Mouse (Mus musculus): ENCODE measurements at regions not wholly inside any gene's neighbourhood (a gene's known extent, or its start where the extent isn't known, plus 50 kb on each side); places are given as distances from the start of the nearest gene placed in this dataset.

DNA sequence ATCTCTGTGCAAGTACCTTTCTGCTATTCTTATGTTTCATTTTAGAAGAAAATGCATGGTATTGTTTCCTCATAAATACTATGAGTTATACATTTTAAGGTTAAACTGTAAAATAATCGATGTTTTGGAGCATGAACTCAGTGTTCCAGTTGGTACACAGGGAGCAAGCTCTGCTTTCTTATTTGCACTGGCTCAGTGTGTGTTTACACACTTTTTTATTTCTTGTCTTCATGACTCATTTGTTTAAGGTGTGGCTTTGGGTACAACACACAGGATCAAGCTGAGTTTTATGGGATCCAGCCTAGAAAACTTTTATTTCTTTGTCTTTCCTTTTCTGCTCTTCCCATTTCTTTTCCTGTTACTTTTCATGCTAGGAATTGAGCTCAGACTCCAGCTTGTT is 2704.7 kb downstream of the 9330182O14Rik start:
- Histone ChIP-seq H3K9ac (replicated peaks) (no peak overlapping the region), H3K36me3 (replicated peaks; ENCODE audit: control insufficient read depth, insufficient read depth, low read depth) (no peaks in the 10 kb centered on the region), H3K9me3 (ENCODE audit: control insufficient read depth, low read length) (no peaks in the 10 kb centered on the region), H3K27ac (no peak overlapping the region), H3K27me3 (ENCODE audit: control insufficient read depth, insufficient read depth, low read length) (no peaks in the 10 kb centered on the region), H3K4me3 (ENCODE audit: insufficient read depth in 1 of 2, low read depth in 2 of 2, low read length in 2 of 2) (no peak overlapping the region), H3K4me1 (replicated peaks; ENCODE audit: control insufficient read depth in 2 of 2, insufficient read depth in 2 of 2, low read length in 1 of 2) (no peaks in the 10 kb centered on the region), H3K4me2 (ENCODE audit: low read depth) (no peak overlapping the region)
- TF ChIP-seq CTCF (IDR thresholded peaks at IDR 0.05; ENCODE audit: low read depth) (no peak), EP300 (IDR thresholded peaks at IDR 0.05; ENCODE audit: low read depth) (no peak)
- DNase-seq (ENCODE audit: low read depth in 3 of 3, low spot score in 3 of 3) (no peak), ATAC-seq (ENCODE audit: insufficient read depth) (no peak)
- 49% methylated on average over 1 of the region's 1 CpGs for WGBS (ENCODE audit: insufficient replicate concordance)

DNA sequence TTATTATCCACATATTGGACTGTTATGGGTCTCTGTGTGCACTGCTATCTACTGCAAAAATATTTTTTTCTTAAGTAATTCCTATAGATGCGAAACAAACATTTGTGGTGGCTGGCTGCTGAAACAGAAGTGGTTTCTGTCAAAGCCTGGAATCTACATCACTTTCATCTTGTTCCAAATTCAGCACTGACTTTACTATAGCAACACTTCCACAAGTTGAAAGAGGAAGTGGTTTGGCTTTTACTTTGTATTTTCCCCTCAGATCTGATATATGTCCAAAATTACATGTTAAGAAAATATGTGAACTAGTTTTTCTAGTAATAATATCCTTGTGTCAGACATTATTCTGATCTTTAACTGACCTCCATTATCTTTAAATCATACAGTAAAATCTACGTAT is 2715.8 kb downstream of the 9330182O14Rik start:
- no peak overlapping the region for H3K4me3 ChIP-seq (ENCODE audit: insufficient read depth in 1 of 2, low read depth in 2 of 2, low read length in 2 of 2)
- no peaks in the 10 kb centered on the region for H3K36me3 ChIP-seq (replicated peaks; ENCODE audit: control insufficient read depth, insufficient read depth, low read depth)
- no peaks in the 10 kb centered on the region for H3K9me3 ChIP-seq (ENCODE audit: control insufficient read depth, low read length)
- WGBS (ENCODE audit: insufficient replicate concordance), result 45% methylated on average over 2 of the region's 2 CpGs
- DNase-seq (ENCODE audit: low read depth in 3 of 3, low spot score in 3 of 3), result no peak
- H3K4me1 ChIP-seq (replicated peaks; ENCODE audit: control insufficient read depth in 2 of 2, insufficient read depth in 2 of 2, low read length in 1 of 2), result no peaks in the 10 kb centered on the region
- H3K9ac ChIP-seq (replicated peaks), result no peak overlapping the region
- H3K27ac ChIP-seq, result no peak overlapping the region
- H3K4me2 ChIP-seq (ENCODE audit: low read depth), result no peak overlapping the region
- no peak for TF ChIP-seq CTCF (IDR thresholded peaks at IDR 0.05; ENCODE audit: low read depth)
- no peaks in the 10 kb centered on the region for H3K27me3 ChIP-seq (ENCODE audit: control insufficient read depth, insufficient read depth, low read length)
- ATAC-seq (ENCODE audit: insufficient read depth), result no peak

DNA sequence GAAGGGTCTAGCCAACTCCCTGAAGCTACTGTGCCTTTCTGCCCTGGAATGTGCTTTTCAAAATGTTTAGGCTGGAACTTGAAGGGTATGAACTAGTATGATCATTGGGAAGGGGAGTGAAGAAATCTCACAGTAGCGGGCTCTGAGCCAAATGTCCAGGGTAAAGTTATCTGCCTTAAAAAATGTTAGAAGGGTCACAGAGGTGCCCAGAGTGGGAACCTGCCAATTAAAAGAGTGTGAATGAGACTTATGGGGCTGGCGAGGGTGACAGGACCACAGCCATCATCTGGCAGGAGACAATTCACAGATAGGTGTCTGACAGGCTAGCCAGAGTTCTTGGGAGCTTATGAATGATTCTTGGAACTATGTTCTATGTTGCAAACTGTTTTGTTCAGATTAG is 2738.3 kb downstream of the 9330182O14Rik start:
- H3K9ac ChIP-seq (replicated peaks), result no peak overlapping the region
- no peaks in the 10 kb centered on the region for H3K9me3 ChIP-seq (ENCODE audit: control insufficient read depth, low read length)
- 44% methylated on average over 2 of the region's 2 CpGs for WGBS (ENCODE audit: insufficient replicate concordance)
- no peak overlapping the region for H3K27ac ChIP-seq
- H3K4me2 ChIP-seq (ENCODE audit: low read depth), result no peak overlapping the region
- DNase-seq (ENCODE audit: low read depth in 3 of 3, low spot score in 3 of 3) (no peak), ATAC-seq (ENCODE audit: insufficient read depth) (no peak)
- H3K36me3 ChIP-seq (replicated peaks; ENCODE audit: control insufficient read depth, insufficient read depth, low read depth), result no peaks in the 10 kb centered on the region
- no peak overlapping the region for H3K4me3 ChIP-seq (ENCODE audit: insufficient read depth in 1 of 2, low read depth in 2 of 2, low read length in 2 of 2)
- H3K27me3 ChIP-seq (ENCODE audit: control insufficient read depth, insufficient read depth, low read length), result no peaks in the 10 kb centered on the region
- TF ChIP-seq CTCF (IDR thresholded peaks at IDR 0.05; ENCODE audit: low read depth) (no peak), EP300 (IDR thresholded peaks at IDR 0.05; ENCODE audit: low read depth) (no peak)
- H3K4me1 ChIP-seq (replicated peaks; ENCODE audit: control insufficient read depth in 2 of 2, insufficient read depth in 2 of 2, low read length in 1 of 2), result no peaks in the 10 kb centered on the region

DNA sequence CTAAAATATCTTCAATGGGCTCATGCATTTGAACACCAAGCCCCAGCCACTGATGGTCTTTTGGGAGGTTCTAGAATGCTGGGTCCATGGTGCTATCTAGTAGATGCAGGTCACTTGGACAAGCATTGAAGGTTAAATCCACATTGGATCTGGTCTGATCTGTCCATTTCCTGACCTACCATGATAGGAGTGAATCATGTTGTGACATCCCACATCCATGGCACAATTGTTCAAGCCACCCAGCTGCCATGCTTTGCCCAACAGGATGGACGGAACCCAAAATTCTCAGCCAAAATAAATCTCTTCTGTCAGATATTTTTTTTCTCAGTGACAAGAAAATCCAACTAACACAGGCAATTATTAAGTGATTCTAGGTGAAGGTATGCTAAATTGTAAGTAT is 2760.4 kb downstream of the 9330182O14Rik start:
- 65% methylated on average over 1 of the region's 1 CpGs for WGBS (ENCODE audit: insufficient replicate concordance)
- no peaks in the 10 kb centered on the region for H3K27me3 ChIP-seq (ENCODE audit: control insufficient read depth, insufficient read depth, low read length)
- no peak overlapping the region for H3K27ac ChIP-seq
- no peak for DNase-seq (ENCODE audit: low read depth in 3 of 3, low spot score in 3 of 3)
- H3K4me2 ChIP-seq (ENCODE audit: low read depth), result no peak overlapping the region
- no peaks in the 10 kb centered on the region for H3K36me3 ChIP-seq (replicated peaks; ENCODE audit: control insufficient read depth, insufficient read depth, low read depth)
- H3K9ac ChIP-seq (replicated peaks), result no peak overlapping the region
- ATAC-seq (ENCODE audit: insufficient read depth), result no peak
- no peak overlapping the region for H3K4me3 ChIP-seq (ENCODE audit: insufficient read depth in 1 of 2, low read depth in 2 of 2, low read length in 2 of 2)
- TF ChIP-seq CTCF (IDR thresholded peaks at IDR 0.05; ENCODE audit: low read depth) (no peak), EP300 (IDR thresholded peaks at IDR 0.05; ENCODE audit: low read depth) (no peak)
- no peaks in the 10 kb centered on the region for H3K4me1 ChIP-seq (replicated peaks; ENCODE audit: control insufficient read depth in 2 of 2, insufficient read depth in 2 of 2, low read length in 1 of 2)
- H3K9me3 ChIP-seq (ENCODE audit: control insufficient read depth, low read length), result no peaks in the 10 kb centered on the region

DNA sequence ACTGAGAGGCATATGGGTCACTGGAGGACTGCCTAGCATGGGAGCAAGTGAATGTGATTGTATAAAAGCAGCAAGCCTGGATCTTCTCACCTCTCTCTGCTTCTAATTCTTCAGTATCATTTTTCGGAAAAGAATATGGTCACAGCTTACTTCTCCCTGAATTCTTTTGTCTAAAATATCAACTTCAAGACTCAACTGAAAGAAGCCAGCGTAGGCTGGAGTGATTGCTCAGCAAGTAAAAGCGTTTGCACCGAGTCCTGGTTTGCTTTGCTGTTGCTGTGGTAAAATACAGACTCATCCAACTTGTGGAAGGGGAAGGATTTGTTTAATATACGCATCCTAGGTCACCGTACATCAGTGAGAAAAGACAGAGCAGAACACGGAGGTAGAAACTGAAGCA is 2765.9 kb downstream of the 9330182O14Rik start:
- no peak for ATAC-seq (ENCODE audit: insufficient read depth)
- 61% methylated on average over 7 of the region's 7 CpGs for WGBS (ENCODE audit: insufficient replicate concordance)
- TF ChIP-seq CTCF (IDR thresholded peaks at IDR 0.05; ENCODE audit: low read depth) (no peak), EP300 (IDR thresholded peaks at IDR 0.05; ENCODE audit: low read depth) (no peak)

DNA sequence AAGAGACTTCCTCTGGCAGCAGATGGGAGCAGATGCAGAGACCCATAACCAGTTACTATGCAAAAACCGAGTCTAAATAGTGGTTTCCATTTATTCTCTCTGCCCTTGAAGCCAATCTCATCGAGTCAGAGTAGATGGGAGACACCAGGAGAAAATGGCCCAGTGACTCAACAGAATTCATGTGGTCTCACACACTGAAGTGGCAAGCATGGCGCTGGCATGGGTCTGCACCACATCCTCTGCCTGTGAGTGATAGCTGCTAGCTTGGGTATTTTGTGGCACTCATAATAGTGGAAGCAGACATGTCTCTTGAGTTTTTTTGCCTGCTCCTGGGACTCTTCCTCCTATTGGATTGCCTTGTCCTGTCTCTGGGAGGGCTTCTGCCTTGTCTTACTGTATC is 2767.6 kb downstream of the 9330182O14Rik start:
- no peaks in the 10 kb centered on the region for H3K9me3 ChIP-seq (ENCODE audit: control insufficient read depth, low read length)
- H3K4me3 ChIP-seq (ENCODE audit: insufficient read depth in 1 of 2, low read depth in 2 of 2, low read length in 2 of 2), result no peak overlapping the region
- no peak overlapping the region for H3K27ac ChIP-seq
- no peak overlapping the region for H3K9ac ChIP-seq (replicated peaks)
- no peaks in the 10 kb centered on the region for H3K27me3 ChIP-seq (ENCODE audit: control insufficient read depth, insufficient read depth, low read length)
- ATAC-seq (ENCODE audit: insufficient read depth) (no peak), DNase-seq (ENCODE audit: low read depth in 3 of 3, low spot score in 3 of 3) (no peak)
- WGBS (ENCODE audit: insufficient replicate concordance), result 44% methylated on average over 3 of the region's 3 CpGs
- no peaks in the 10 kb centered on the region for H3K4me1 ChIP-seq (replicated peaks; ENCODE audit: control insufficient read depth in 2 of 2, insufficient read depth in 2 of 2, low read length in 1 of 2)
- no peaks in the 10 kb centered on the region for H3K36me3 ChIP-seq (replicated peaks; ENCODE audit: control insufficient read depth, insufficient read depth, low read depth)
- TF ChIP-seq EP300 (IDR thresholded peaks at IDR 0.05; ENCODE audit: low read depth), result no peak
- TF ChIP-seq CTCF (IDR thresholded peaks at IDR 0.05; ENCODE audit: low read depth), result no peak
- no peak overlapping the region for H3K4me2 ChIP-seq (ENCODE audit: low read depth)

More for the DNA sequence above, 2765.9 kb downstream of the 9330182O14Rik start:
- no peak for DNase-seq (ENCODE audit: low read depth in 3 of 3, low spot score in 3 of 3)
- no peak overlapping the region for H3K4me3 ChIP-seq (ENCODE audit: insufficient read depth in 1 of 2, low read depth in 2 of 2, low read length in 2 of 2)
- no peaks in the 10 kb centered on the region for H3K9me3 ChIP-seq (ENCODE audit: control insufficient read depth, low read length)
- no peak overlapping the region for H3K4me2 ChIP-seq (ENCODE audit: low read depth)
- H3K27ac ChIP-seq, result no peak overlapping the region
- no peaks in the 10 kb centered on the region for H3K4me1 ChIP-seq (replicated peaks; ENCODE audit: control insufficient read depth in 2 of 2, insufficient read depth in 2 of 2, low read length in 1 of 2)
- no peak overlapping the region for H3K9ac ChIP-seq (replicated peaks)
- no peaks in the 10 kb centered on the region for H3K36me3 ChIP-seq (replicated peaks; ENCODE audit: control insufficient read depth, insufficient read depth, low read depth)
- H3K27me3 ChIP-seq (ENCODE audit: control insufficient read depth, insufficient read depth, low read length), result no peaks in the 10 kb centered on the region
